Mouse (Mus musculus) gastrocnemius, postnatal 10 days (tissue): ENCODE results near the gene A630076J17Rik. TPM values are rescaled to one million over a fixed set of nuclear protein-coding genes. Genes with fewer than 3 reads are reported as not detected.

ENCODE experiments used
- DNase-seq: peaks from one replicate; pipeline ENCODE4 v3.0.0; 2021; ENCODE audit warnings: mixed read lengths
- total RNA-seq, 2 experiments: library from RNA; stranded (reverse); gene quantifications; 2 replicates each; pipeline ENCODE4 v1.2.3; 2021

Gene A630076J17Rik
- total RNA-seq, 2 experiments from 2014 or later, result not detected

GRCm38 (mm10) chr3:107276626-107277025, 46.2 kb downstream of the A630076J17Rik start:
- DNase-seq, result no peak

GRCm38 (mm10) chr3:107278479-107279269, 48.3 kb downstream of the A630076J17Rik start, which contains the start of gene Lamtor5:
Gene Lamtor5 (plus strand): TSS chr3:107278858.
- DNase-seq, result peak; percentile 88

Other genes starting within 250 kb of the A630076J17Rik start
- gene Kcna3, start 194.4 kb upstream of the A630076J17Rik start, total RNA-seq, result under 1 TPM; 0.28 to 0.70 TPM
- gene Kcna2, start 129.5 kb upstream of the A630076J17Rik start, total RNA-seq, result 1 to 10 TPM; 2.9 to 5.0 TPM
- under 1 TPM in 1 of 2 experiments, not detected in 1; 0.19 TPM for gene Kcna10, start 47.6 kb upstream of the A630076J17Rik start, total RNA-seq
- under 1 TPM in 1 of 2 experiments, not detected in 1; 0.20 TPM for gene Cym, start 8.9 kb upstream of the A630076J17Rik start, total RNA-seq
- gene Prok1, start 9.1 kb downstream of the A630076J17Rik start, total RNA-seq, result under 1 TPM; 0.07 to 0.14 TPM
- gene Lamtor5, start 48.2 kb downstream of the A630076J17Rik start, total RNA-seq, result 10 to 100 TPM; 50.5 to 53.2 TPM
- under 1 TPM; 0.16 to 0.18 TPM for gene Slc16a4, start 60.6 kb downstream of the A630076J17Rik start, total RNA-seq
- 10 to 100 TPM; 19.2 to 24.1 TPM for gene Rbm15, start 103.1 kb downstream of the A630076J17Rik start, total RNA-seq
- 10 to 100 TPM; 53.2 to 59.6 TPM for gene Kcnc4, start 228.9 kb downstream of the A630076J17Rik start, total RNA-seq